Mouse (Mus musculus) 416B (cell line): ENCODE results near the gene Pacsin3.

Source experiments
- DNase-seq: peaks from one replicate; pipeline ENCODE4 v3.0.0; 2011; ENCODE audit warnings: low read depth

The Pacsin3 gene

GRCm38 (mm10) chr2:91259493-91259892, 3.7 kb downstream of the Pacsin3 start:
- no peak for DNase-seq

- DNase-seq, result no peak
Observed at GRCm38 (mm10) chr2:91263692-91264660, 8.2 kb downstream of the Pacsin3 start.

GRCm38 (mm10) chr2:91264711-91265681, 9.2 kb downstream of the Pacsin3 start, which contains the start of gene Arfgap2:
TSS of gene Arfgap2 (plus strand) at chr2:91264974.
- peak; percentile 96 for DNase-seq

DNA sequence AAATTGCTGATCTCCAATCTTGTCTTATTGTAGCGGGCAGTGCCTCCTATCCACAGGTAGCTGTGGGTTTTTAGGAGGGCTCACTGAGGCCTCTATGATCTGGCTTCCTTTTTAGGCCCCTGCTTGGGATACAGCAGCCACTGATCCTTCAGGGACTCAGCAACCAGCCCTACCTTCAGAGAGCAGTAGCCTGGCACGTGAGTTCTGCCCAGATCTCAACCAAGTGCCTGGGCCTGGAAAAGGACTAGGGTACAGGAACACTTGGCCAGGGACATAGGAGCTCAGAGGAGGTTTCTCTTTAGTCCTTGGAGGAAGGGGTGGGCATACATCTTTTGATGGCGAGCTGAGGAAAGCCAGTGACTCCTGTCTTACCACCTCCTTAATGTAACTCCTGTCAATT, 12.3 kb downstream of the Pacsin3 start:
- DNase-seq, result no peak

- DNase-seq, result no peak
Observed at GRCm38 (mm10) chr2:91268706-91269105, 13.0 kb downstream of the Pacsin3 start.

DNA sequence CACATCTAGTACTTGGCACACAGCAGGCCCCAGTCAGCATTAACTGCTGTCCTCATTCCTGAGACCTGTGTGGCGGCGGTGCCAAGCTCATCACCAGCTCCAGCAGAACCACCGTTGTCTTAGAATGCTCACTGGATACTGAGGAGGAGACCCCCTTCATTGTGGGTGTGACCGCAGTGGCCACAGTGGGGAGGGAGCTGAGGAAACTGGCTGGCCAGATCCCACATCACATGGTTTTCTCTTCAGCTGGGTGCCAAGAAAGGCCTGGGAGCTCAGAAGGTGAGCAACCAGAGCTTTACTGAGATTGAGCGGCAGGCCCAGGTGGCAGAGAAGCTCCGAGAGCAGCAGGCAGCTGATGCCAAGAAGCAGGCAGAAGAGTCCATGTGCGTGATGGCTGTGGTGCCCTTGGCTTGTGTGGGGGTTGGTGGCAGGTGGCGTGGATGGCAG, 14.0 kb downstream of the Pacsin3 start:
- no peak for DNase-seq

DNA sequence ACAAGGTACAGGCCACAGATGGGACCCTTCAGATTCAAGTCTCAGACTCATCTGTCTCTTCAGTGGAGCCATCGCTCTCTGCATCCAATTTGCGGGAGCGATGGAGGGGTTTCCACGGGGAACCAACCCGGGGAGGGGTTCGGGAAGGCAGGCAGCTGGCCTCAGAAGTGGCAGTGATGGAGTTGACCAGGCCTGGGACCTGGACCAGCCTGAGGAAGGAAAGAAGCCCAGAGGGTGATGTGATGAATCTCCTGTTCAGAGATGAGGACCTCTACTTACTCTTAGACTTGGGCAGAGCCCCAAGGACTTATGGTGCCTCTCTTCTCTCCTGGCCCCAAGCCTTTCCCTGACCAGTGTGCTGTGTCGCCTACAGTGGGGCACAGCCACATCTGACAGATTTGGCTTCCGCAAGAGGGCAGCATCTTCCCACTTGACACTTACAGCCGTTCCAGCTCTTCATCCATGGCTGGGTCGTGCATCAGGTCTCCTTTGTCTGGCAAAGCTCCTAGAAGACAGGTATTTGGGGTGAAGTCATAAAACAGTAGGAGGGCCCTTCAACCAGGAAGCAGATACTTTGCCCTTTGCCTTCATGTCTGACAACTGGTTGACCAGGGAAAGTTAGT, 23.1 kb downstream of the Pacsin3 start:
- no peak for DNase-seq

DNA sequence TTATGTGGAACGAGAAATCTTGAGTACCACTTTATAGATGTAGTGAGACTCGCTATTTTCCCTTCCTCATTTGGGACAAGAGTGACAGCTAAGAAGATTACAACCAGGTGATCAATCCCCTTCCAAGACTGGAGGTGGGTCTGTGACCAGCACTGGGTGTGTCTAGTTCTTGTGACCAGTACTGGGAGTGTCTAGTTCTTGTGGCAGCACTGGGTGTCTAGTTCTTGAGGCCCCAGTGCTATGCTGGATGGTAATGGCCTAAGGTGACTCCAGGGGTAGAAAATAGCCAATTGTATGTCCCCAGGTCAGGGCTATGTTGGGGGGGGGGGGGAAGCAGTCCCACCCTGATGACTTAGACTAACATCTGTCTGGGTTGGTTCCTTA, 23.6 kb downstream of the Pacsin3 start:
- DNase-seq, result no peak

GRCm38 (mm10) chr2:91281366-91281765, 25.6 kb downstream of the Pacsin3 start:
- DNase-seq, result no peak

DNA sequence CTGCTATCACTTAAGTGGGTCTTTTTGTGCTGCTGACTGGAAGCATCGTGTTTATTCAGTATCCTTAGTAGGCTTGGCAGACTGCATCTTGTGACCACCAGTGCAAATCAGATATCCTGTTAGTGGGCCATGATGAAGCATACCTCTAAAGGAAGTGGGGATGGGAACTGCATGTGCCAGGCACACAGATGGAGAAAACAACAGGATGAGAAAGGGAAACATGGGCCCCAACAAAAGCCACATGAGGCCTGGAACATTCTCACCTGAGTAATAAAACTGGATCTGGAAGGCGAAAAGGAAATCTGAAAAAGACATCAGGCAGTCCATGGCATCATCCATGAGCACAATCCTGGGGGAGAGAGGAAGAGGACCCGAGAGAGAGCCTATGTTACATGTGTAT, 28.2 kb downstream of the Pacsin3 start:
- DNase-seq, result no peak

- DNase-seq, result peak; percentile 29
Observed at GRCm38 (mm10) chr2:91284375-91285199, 28.8 kb downstream of the Pacsin3 start.

DNA sequence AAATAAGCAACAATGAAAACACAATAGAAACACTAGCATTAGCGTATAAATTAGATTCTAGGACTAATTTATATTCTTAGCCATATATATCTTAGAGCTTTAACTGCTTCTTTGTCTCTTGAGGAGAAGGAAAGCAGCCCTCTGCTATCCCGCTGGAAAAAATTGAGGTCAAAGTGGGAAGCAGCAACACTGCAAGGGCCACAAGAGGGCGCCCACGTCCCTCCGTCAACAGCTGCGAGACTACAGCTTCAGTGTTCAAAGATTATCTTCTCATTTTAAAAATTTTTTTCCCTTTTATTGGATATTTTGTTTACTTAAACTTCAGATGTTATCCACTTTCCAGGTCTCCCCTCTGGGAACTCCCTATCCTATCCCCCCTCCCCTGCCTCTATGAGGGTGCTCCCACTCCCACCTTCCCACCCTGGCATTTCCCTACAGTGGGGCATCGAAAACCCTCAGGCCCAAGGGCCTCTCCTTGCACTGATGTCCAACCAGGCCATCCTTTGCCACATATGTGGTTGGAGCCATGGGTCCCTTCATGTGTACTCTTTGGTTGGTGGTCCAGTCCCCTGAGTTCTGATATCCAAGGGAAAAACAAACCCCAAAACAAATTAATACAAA, 30.2 kb downstream of the Pacsin3 start:
- peak; percentile 65 for DNase-seq

DNA sequence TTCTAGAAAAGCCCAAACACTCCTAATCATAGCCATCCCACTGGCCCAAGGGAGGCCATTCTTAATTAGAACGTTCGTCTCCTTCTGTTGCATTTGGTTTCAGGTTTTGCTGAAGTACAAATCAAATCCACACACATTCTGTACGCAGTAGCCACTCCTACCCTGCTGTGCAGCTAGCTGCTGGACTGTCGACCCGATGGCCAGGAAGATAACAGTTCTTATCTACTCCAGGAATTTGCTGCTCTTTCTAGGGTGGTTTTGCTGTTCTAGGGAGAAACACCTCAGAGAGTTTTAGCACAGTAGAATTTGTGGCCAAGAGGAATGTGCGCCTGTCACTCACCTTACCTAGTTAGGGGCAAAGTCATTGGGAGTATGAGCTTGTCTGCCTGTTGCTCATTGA, 31.8 kb downstream of the Pacsin3 start:
- DNase-seq, result no peak

DNA sequence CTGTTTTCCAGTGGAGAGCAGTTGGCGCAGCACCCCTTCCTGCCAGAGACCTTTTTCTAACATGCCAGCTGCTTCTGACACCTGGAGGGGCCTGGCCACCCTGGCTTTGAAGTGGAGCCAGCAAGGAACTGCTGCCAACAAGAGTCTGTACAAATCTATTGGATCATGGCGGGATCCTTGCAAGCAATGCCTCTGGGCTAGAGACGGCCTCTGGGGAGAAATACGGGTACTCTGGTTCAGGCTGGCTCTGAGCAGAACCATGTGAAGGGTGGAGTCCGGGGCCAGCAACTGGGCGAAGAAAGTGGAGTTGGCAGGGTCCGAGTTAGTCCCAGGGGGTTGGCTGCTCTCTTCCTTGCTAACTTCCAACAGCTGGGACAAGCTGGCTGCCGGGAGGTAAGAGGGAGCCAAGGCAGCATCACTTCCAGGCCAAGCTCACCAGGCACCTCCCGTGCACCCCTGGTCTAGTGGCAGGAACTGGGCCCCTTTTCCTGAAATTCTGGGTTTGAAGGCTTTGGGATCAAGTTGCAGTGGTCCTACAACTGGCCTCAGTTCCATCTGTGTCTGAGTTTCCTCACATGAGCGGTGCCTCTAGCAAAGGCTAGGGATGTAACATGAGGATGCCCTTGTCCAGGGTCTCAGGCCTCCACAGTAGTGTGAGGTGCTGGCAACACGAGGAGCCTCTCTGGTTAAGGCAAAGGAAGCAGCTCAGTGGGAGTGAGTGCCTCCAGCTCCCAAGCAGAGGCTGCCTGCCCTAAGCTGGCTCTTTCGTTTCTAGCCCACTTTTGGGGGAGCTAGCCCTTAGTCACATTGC, 35.6 kb downstream of the Pacsin3 start:
- DNase-seq, result no peak

- no peak for DNase-seq
Observed at GRCm38 (mm10) chr2:91294226-91294625, 38.5 kb downstream of the Pacsin3 start.

DNA sequence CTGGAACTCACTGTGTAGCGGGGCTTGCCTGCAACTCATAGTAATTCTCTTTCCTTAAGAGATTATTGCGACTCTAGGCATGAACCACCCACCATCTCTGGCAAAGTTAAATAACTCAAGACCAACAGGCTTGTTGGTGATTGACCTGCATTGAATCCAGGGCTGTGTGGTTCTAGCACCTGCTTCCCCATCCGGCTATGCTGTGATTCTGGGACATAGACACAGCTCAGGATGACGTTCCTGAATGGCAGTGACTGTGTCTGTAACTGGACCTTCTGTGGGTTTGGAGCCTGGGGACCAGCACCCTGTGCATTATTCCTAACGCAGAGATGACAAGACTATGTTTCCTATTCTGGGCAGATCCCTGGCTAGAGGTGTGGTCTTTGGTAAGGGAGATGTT, 40.1 kb downstream of the Pacsin3 start:
- DNase-seq, result no peak

DNA sequence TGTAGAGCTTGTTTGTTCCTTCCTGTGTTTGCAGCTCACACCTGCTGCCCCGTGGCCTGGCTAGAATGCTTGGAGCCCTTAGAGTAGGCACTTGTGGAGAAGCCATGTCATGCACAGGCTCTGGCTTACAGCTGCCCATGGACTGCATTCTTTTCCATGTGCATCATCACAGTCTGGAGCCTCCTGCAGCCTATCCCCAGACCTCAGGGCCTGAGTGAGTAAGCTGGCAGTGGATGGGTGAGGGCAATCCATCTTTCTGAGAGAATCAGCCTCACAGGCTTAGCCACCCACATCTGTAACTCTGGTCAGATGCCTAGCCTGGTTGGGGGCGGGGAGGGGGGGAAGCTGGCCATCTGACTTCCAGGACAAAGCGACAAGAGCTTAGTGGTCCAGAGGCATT, 43.4 kb downstream of the Pacsin3 start:
- no peak for DNase-seq

DNA sequence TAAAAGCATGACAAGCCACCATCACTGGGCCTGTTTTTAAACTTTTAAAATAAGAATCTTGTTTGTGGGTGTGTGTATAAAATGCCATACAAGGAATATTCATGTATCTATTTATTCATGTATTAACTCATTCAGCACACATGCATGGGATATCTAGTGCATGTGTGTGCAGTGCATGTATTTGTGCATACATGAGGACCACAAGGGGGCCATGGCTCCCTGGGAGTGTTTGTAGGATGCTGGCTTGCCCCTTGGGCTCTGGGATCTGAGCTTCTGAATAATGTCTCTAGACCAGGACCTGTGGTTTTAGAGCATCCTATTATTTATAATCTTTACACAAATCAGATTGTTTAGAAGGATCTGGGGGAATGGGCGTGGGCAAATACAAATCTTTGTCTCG, 45.0 kb downstream of the Pacsin3 start:
- no peak for DNase-seq

DNA sequence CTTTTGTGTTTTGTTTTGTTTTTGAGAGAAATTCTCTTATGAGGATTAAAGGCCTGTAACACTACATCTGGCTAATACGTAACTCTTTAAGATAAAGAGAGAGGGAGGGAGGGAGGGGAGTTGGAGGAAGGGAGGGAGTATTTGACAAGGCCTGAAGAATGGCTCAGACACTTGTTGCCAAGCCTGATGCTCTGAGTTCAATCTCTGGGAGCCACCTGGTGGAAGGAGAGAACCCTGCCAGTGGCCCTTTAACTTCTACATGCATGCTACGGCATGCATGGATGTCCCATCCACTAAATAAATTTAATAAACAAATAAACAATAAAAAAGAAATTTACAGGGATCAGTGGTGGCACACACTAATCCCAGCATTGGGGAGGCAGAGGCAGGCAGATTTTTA, 46.1 kb downstream of the Pacsin3 start:
- DNase-seq, result no peak

DNA sequence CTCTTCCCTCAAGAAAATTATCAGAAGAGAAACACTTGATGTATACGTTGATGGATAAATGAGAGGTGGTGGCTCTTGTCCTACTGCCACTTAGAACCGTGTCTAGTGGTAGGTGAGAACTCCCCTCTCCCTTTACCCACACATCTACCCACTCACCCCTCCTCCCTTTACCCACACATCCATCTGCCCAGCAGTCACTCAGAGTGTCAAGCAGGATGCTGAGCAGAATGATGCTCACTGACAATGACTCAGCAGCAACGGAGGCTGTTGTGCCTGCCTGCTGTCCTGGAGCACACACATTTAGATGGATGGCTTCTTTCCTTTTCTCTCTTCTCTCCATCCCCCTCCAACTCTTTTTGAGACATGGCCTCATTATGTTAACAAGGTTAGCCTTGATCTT, 47.1 kb downstream of the Pacsin3 start:
- no peak for DNase-seq
